Mouse (Mus musculus) C2C12 (cell line): Measurements from ENCODE around the gene Map3k7cl. TPM values are rescaled to one million over a fixed set of nuclear protein-coding genes. Genes with fewer than 3 reads are reported as not detected.

Experiments
- H3K27me3 ChIP-seq: one replicate; pipeline ENCODE4 v1.6.1; 2011; ENCODE audit not compliant: control insufficient read depth, insufficient read depth, insufficient read length
- H3K36me3 ChIP-seq: one replicate; pipeline ENCODE4 v1.6.1; 2011; ENCODE audit not compliant: control insufficient read depth, insufficient read depth
- H3K4me3 ChIP-seq: one replicate; pipeline ENCODE4 v1.5.1; 2011; ENCODE audit warnings: mild to moderate bottlenecking, control low read depth; ENCODE audit not compliant: poor library complexity, insufficient read depth, severe bottlenecking
- H3K79me2 ChIP-seq: one replicate; pipeline ENCODE4 v1.6.1; 2011; ENCODE audit not compliant: control insufficient read depth, insufficient read depth
- H3K79me3 ChIP-seq: one replicate; pipeline ENCODE4 v1.6.1; 2011; ENCODE audit warnings: low read depth, control low read depth
- H3ac ChIP-seq: one replicate; pipeline ENCODE3; 2011; ENCODE audit warnings: low read depth; ENCODE audit not compliant: control insufficient read depth, insufficient read length
- CEBPB ChIP-seq: IDR thresholded peaks from one replicate; pipeline ENCODE4 v1.6.1; 2011; ENCODE audit warnings: low read depth, mild to moderate bottlenecking, control low read depth, moderate library complexity
- CTCF ChIP-seq: IDR thresholded peaks from one replicate; pipeline ENCODE4 v1.5.1; 2011; ENCODE audit not compliant: control insufficient read depth, insufficient read depth, insufficient read length
- FOSL1 ChIP-seq: IDR thresholded peaks from one replicate; pipeline ENCODE4 v1.8.0; 2011; ENCODE audit warnings: mild to moderate bottlenecking, low read length; ENCODE audit not compliant: poor library complexity, insufficient read depth, severe bottlenecking
- MAX ChIP-seq: IDR thresholded peaks from one replicate; pipeline ENCODE4 v1.6.1; 2011; ENCODE audit warnings: mild to moderate bottlenecking, control low read depth
- MYOD1 ChIP-seq: IDR thresholded peaks from one replicate; pipeline ENCODE4 v1.6.1; 2011; ENCODE audit warnings: low read depth; ENCODE audit not compliant: control insufficient read depth, insufficient read length
- MYOG ChIP-seq: IDR thresholded peaks from one replicate; pipeline ENCODE4 v1.6.1; 2011; ENCODE audit not compliant: control insufficient read depth, insufficient read length; ENCODE audit errors: extremely low read depth
- USF1 ChIP-seq: IDR thresholded peaks from one replicate; pipeline ENCODE4 v1.6.1; 2011; ENCODE audit warnings: low read depth, mild to moderate bottlenecking, control low read depth, moderate library complexity
- polyA plus RNA-seq: library from polyadenylated mRNA; unstranded; fragments of >200 nt; fragmentation: generic; extraction: Trizol; gene quantifications from one replicate; pipeline ENCODE4 v1.2.1, GENCODE M21; 2012; ENCODE audit warnings: missing spikeins

The Map3k7cl gene
- polyA plus RNA-seq, 1 experiment: 0.11 TPM

DNA sequence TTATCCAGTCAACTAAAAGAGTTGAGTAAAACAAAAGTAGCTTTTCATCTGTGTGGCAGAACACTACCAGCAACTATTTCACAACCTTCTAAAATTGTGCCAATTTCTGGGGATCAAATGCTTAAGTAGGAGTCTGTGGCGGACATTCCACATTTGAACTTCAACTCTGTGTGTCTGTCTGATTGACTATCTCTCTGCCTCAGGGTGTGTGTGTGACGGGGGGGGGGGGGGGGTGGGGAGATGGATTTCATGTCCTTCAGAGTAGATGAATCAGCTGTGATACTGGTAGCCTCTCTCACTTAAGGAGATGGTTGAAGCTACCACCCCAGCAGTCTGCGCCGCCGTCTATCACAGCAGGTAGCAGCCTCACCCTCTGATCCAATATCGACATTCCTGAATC is 54.8 kb downstream of the Map3k7cl start:
- no peak overlapping the region for H3K4me3 ChIP-seq
- H3ac ChIP-seq: no peak overlapping the region
- H3K79me2 ChIP-seq: no peaks in the 10 kb centered on the region
- H3K27me3 ChIP-seq: no peaks in the 10 kb centered on the region
- TF ChIP-seq USF1 (no peak), CEBPB (no peak), MYOD1 (no peak), MYOG (no peak), MAX (no peak), CTCF (no peak), FOSL1 (no peak)
- H3K79me3 ChIP-seq: no peaks in the 10 kb centered on the region
- H3K36me3 ChIP-seq: no peaks in the 10 kb centered on the region

DNA sequence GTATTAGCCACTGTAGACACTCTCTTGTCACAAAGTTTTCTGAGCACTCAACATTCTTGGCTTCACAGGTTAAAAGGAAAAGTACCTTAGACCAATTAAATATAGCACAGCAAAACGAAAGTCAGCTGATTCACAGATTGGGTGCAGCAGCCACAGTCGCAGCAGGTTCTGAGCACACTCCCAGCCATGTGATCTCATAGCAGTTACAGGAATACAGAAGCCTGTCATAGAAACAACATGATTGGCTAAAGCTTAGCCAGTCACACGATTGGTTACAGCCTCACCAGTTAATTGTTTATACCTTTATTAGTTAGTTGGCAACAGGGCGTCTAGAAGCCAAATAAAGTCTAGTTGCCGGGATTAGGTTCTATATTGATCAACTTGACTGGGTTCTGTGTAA is 57.0 kb downstream of the Map3k7cl start:
- Histone ChIP-seq H3K79me2 (no peaks in the 10 kb centered on the region), H3K4me3 (no peak overlapping the region), H3K79me3 (no peaks in the 10 kb centered on the region), H3K27me3 (no peaks in the 10 kb centered on the region), H3K36me3 (no peaks in the 10 kb centered on the region), H3ac (no peak overlapping the region)
- TF ChIP-seq MYOG: no peak
- TF ChIP-seq FOSL1: no peak
- TF ChIP-seq MAX: no peak
- TF ChIP-seq CEBPB: no peak
- TF ChIP-seq USF1: no peak
- TF ChIP-seq MYOD1: no peak
- no peak for TF ChIP-seq CTCF

GRCm38 (mm10) chr16:87610556-87611295 is 57.6 kb downstream of the Map3k7cl start:
- Histone ChIP-seq H3ac (no peak overlapping the region), H3K36me3 (no peaks in the 10 kb centered on the region), H3K27me3 (no peaks in the 10 kb centered on the region), H3K4me3 (no peak overlapping the region), H3K79me3 (no peaks in the 10 kb centered on the region), H3K79me2 (no peaks in the 10 kb centered on the region)
- TF ChIP-seq CTCF (no peak), CEBPB (no peak), MYOG (no peak), USF1 (no peak), MAX (no peak), FOSL1 (no peak), MYOD1 (no peak)

- Histone ChIP-seq H3K4me3 (no peak overlapping the region), H3K36me3 (no peaks in the 10 kb centered on the region), H3K79me2 (no peaks in the 10 kb centered on the region), H3ac (no peak overlapping the region), H3K79me3 (no peaks in the 10 kb centered on the region), H3K27me3 (no peaks in the 10 kb centered on the region)
- TF ChIP-seq MYOG (no peak), USF1 (no peak), FOSL1 (no peak), CTCF (no peak), CEBPB (no peak), MAX (no peak), MYOD1 (no peak)
These were observed 58.3 kb downstream of the Map3k7cl start for GRCm38 (mm10) chr16:87611420-87611819.

GRCm38 (mm10) chr16:87612218-87612838 is 59.2 kb downstream of the Map3k7cl start:
- Histone ChIP-seq H3K4me3 (no peak overlapping the region), H3K27me3 (no peaks in the 10 kb centered on the region), H3ac (no peak overlapping the region), H3K36me3 (no peaks in the 10 kb centered on the region), H3K79me2 (no peaks in the 10 kb centered on the region), H3K79me3 (no peaks in the 10 kb centered on the region)
- TF ChIP-seq MYOG (no peak), MAX (no peak), FOSL1 (no peak), USF1 (no peak), MYOD1 (no peak)

GRCm38 (mm10) chr16:87617377-87617776 is 64.2 kb downstream of the Map3k7cl start:
- TF ChIP-seq MYOD1 (no peak), FOSL1 (no peak), MAX (no peak), CEBPB (no peak), USF1 (no peak), CTCF (no peak), MYOG (no peak)
- Histone ChIP-seq H3K4me3 (no peak overlapping the region), H3K79me2 (no peaks in the 10 kb centered on the region), H3ac (no peak overlapping the region), H3K79me3 (no peaks in the 10 kb centered on the region), H3K27me3 (no peaks in the 10 kb centered on the region), H3K36me3 (no peaks in the 10 kb centered on the region)
